ENCODE assay signal across 8 mouse cellular contexts in genomic region chr16:30475633-30476461, GRCm38 (mm10).
DNase-seq lines count a peak whose midpoint lies in the region; ATAC-seq and TF ChIP-seq lines count a peak whose summit lies in the region.

No protein-coding gene starts in this region.

- H3K4me1 ChIP-seq in forebrain, embryonic 14.5 days (ENCODE audit: control insufficient read depth, insufficient read depth, low read length), result no peaks in the 10 kb centered on the region
- H3K4me1 ChIP-seq in forebrain, embryonic 13.5 days, result no peaks in the 10 kb centered on the region

- H3K9me3 ChIP-seq in forebrain, embryonic 14.5 days (replicated peaks; ENCODE audit: control insufficient read depth, low read length), result peaks cover 4% of the 10 kb centered on the region; the same call in 1 of the 2 replicates
- peaks cover 11% of the 10 kb centered on the region; the same call in 1 of the 2 replicates for H3K9me3 ChIP-seq in forebrain, embryonic 13.5 days (replicated peaks)

- no peak overlapping the region for H3K27ac ChIP-seq in forebrain, embryonic 14.5 days (ENCODE audit: low read depth, low read length)
- no peak overlapping the region for H3K27ac ChIP-seq in forebrain, embryonic 13.5 days

- CTCF ChIA-PET in Patski (lab: Charles Lee), result no interaction called here

- ATAC-seq in forebrain, embryonic 14.5 days, result no peak
- ATAC-seq in forebrain, embryonic 13.5 days, result no peak
- no peak for ATAC-seq in Patski

- no peak for TF ChIP-seq CTCF in Patski (IDR thresholded peaks at IDR 0.05)

- no peaks in the 10 kb centered on the region for H3K27me3 ChIP-seq in forebrain, embryonic 14.5 days (replicated peaks; ENCODE audit: control insufficient read depth, insufficient read depth, low read length)
- H3K27me3 ChIP-seq in forebrain, embryonic 13.5 days, result no peaks in the 10 kb centered on the region
- no peaks in the 10 kb centered on the region for H3K27me3 ChIP-seq in Patski

- 54% methylated on average over 10 of the region's 10 CpGs for WGBS in forebrain, embryonic 14.5 days
- 54% methylated on average over 10 of the region's 10 CpGs for WGBS in forebrain, embryonic 13.5 days

- H3K9ac ChIP-seq in forebrain, embryonic 14.5 days (ENCODE audit: low read length), result no peak overlapping the region
- no peak overlapping the region for H3K9ac ChIP-seq in forebrain, embryonic 13.5 days

- POLR2A ChIA-PET in Patski (lab: Charles Lee), result no interaction called here

- no peak overlapping the region for H3K4me3 ChIP-seq in forebrain, embryonic 14.5 days (ENCODE audit: low read depth, low read length)
- H3K4me3 ChIP-seq in forebrain, embryonic 13.5 days, result no peak overlapping the region

- no peak overlapping the region for H3K4me2 ChIP-seq in forebrain, embryonic 14.5 days (ENCODE audit: low read length)
- H3K4me2 ChIP-seq in forebrain, embryonic 13.5 days, result no peak overlapping the region

- in situ Hi-C loops in Patski (cut with MboI; ENCODE audit: low pct_unique_long_range_greater_than_20kb), result no loop called here

- DNase-seq in forebrain, embryonic 14.5 days (ENCODE audit: low spot score), result peak; percentile 36
- peak; percentile 46 for DNase-seq in Patski (ENCODE audit: low read depth, low spot score)
- peak; percentile 39 for DNase-seq in heart, adult 9 months (ENCODE audit: low spot score in 2 of 2)
- peak; percentile 14 to 16 for DNase-seq in layer of hippocampus, postnatal 36 days
- DNase-seq in yolk sac, embryonic 10.5 days (ENCODE audit: low spot score), result no peak
- no peak for DNase-seq in testis, postnatal 10 days (ENCODE audit: low spot score)
- DNase-seq in kidney, adult 18-20 months, result no peak

- H3K36me3 ChIP-seq in forebrain, embryonic 14.5 days (ENCODE audit: control insufficient read depth, insufficient read depth, low read length), result no peaks in the 10 kb centered on the region
- no peaks in the 10 kb centered on the region for H3K36me3 ChIP-seq in forebrain, embryonic 13.5 days (ENCODE audit: poor library complexity, severe bottlenecking)

Comparison
In these comparisons a context has a peak if more than half of its experiments do, and no peak if none do; other contexts are left out.
1. DNase-seq: peak in forebrain, embryonic 14.5 days (single experiment), Patski (single experiment), heart, adult 9 months (2 of 2) and layer of hippocampus, postnatal 36 days (2 of 2); none in yolk sac, embryonic 10.5 days (single experiment), testis, postnatal 10 days (single experiment) and kidney, adult 18-20 months (single experiment).